Mouse (Mus musculus) kidney, adult 2 months (tissue): ENCODE measurements around the gene Stk39.

Source experiments
- CTCF ChIP-seq: fragments of 200-500 bp; conservative IDR thresholded peaks from 2 replicates; pipeline ENCODE4 v1.5.1; 2011; ENCODE audit warnings: low read depth, mild to moderate bottlenecking, control low read depth, low read length, moderate library complexity, mixed read lengths; ENCODE audit not compliant: insufficient read depth, insufficient read length
- POLR2A ChIP-seq: fragments of 200-500 bp; IDR thresholded peaks from one replicate; pipeline ENCODE4 v1.6.1; 2011; ENCODE audit warnings: low read depth, low read length, control low read depth

GRCm38 (mm10) chr2:68349593-68350383 is 122.3 kb downstream of the Stk39 start:
- peak; percentile 78 for TF ChIP-seq CTCF
- no peak for TF ChIP-seq POLR2A
